Mouse (Mus musculus) kidney, adult 2 months (tissue): ENCODE measurements at regions not wholly inside any gene's neighbourhood (a gene's known extent, or its start where the extent isn't known, plus 50 kb on each side); places are given as distances from the start of the nearest gene placed in this dataset.

Source experiments
- DNase-seq: peaks from one replicate; pipeline ENCODE4 v3.0.0; 2021
- H3K27ac ChIP-seq: fragments of 200-500 bp; 2 replicates; pipeline ENCODE4 v1.5.1; 2012; ENCODE audit warnings: low read depth, low read length, control low read depth, inconsistent platforms; ENCODE audit not compliant: insufficient read depth
- H3K27me3 ChIP-seq: fragments of 200-500 bp; replicated peaks from 2 replicates; pipeline ENCODE4 v1.6.1; 2012; ENCODE audit warnings: mild to moderate bottlenecking, moderate library complexity, low read length, inconsistent platforms; ENCODE audit not compliant: control insufficient read depth, insufficient read depth
- H3K36me3 ChIP-seq: fragments of 200-500 bp; 2 replicates; pipeline ENCODE4 v1.6.1; 2012; ENCODE audit warnings: mild to moderate bottlenecking, moderate library complexity, low read length, inconsistent platforms; ENCODE audit not compliant: control insufficient read depth, insufficient read depth
- H3K4me1 ChIP-seq: fragments of 200-500 bp; 2 replicates; pipeline ENCODE4 v1.6.1; 2011; ENCODE audit warnings: low read length; ENCODE audit not compliant: control insufficient read depth, insufficient read depth
- H3K4me3 ChIP-seq: fragments of 200-500 bp; 2 replicates; pipeline ENCODE4 v1.5.1; 2011; ENCODE audit warnings: mild to moderate bottlenecking, low read depth, low read length, control low read depth; ENCODE audit not compliant: insufficient read depth
- CTCF ChIP-seq: fragments of 200-500 bp; conservative IDR thresholded peaks from 2 replicates; pipeline ENCODE4 v1.5.1; 2011; ENCODE audit warnings: low read depth, mild to moderate bottlenecking, control low read depth, low read length, moderate library complexity, mixed read lengths; ENCODE audit not compliant: insufficient read depth, insufficient read length
- POLR2A ChIP-seq: fragments of 200-500 bp; IDR thresholded peaks from one replicate; pipeline ENCODE4 v1.6.1; 2011; ENCODE audit warnings: low read depth, low read length, control low read depth
- WGBS: fragments of 180-500 bp; shearing (Covaris S2); methylation state at CpG from one replicate; pipeline ENCODE4 v1.1.7; 2018; 5-methylcytosine and 5-hydroxymethylcytosine counted together

DNA sequence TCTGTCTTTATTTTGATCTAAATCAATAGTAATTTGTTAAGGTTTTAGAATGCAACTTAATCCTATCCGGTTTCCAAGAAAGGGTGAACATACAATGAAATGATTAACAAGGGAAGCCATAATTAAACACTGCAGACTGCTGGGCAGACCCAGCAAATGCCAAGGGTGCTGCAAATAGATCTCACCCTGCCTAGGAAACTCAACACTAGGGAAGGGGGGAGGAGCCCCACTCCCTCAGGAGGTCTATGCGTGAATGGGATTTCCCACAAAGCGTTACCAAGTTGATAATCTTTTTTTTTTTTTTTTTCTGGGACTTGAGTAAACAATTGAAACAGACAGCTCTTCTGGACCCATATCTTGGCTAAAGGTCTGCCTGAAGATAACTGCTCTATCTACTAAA is 95.4 kb downstream of the Mbip start:
- DNase-seq: no peak
- Histone ChIP-seq H3K4me3 (no peak overlapping the region), H3K4me1 (no peaks in the 10 kb centered on the region), H3K27me3 (no peaks in the 10 kb centered on the region), H3K27ac (no peak overlapping the region), H3K36me3 (no peaks in the 10 kb centered on the region)
- TF ChIP-seq POLR2A (no peak), CTCF (no peak)
- WGBS: 29% methylated on average over 3 of the region's 3 CpGs

- DNase-seq: no peak
- H3K4me1 ChIP-seq: no peaks in the 10 kb centered on the region
- WGBS: 86% methylated on average over 7 of the region's 7 CpGs
- TF ChIP-seq POLR2A: no peak
- TF ChIP-seq CTCF: no peak
- no peaks in the 10 kb centered on the region for H3K27me3 ChIP-seq
- no peak overlapping the region for H3K27ac ChIP-seq
- H3K36me3 ChIP-seq: no peaks in the 10 kb centered on the region
- H3K4me3 ChIP-seq: no peak overlapping the region
Observed at GRCm38 (mm10) chr12:56246406-56246805, 99.3 kb downstream of the Mbip start.

- Histone ChIP-seq H3K4me1 (no peaks in the 10 kb centered on the region), H3K36me3 (no peaks in the 10 kb centered on the region), H3K27ac (no peak overlapping the region), H3K4me3 (no peak overlapping the region), H3K27me3 (no peaks in the 10 kb centered on the region)
- WGBS: 84% methylated on average over 5 of the region's 5 CpGs
- TF ChIP-seq POLR2A: no peak
- no peak for DNase-seq
Observed at GRCm38 (mm10) chr12:56242803-56243202, 102.9 kb downstream of the Mbip start.

DNA sequence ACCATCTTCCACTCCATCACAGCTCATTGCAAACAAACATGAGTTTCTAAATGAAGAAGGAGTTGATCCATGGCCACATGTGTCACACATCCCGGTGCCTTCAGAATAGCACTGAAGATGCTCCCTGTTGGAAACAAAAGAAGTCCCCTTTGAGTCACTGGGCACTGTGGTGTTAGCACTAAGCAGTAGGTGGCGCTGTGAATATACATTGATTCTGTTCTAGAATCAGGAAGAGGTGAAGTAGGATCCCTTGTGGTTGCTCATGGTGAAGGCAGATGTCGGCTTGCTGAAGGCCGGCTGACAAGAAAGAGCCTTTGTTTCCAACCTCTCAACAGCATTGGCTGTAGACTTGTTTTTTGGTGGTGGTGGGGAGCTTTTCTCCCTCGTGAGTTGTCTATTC is 104.0 kb downstream of the Mbip start:
- 35% methylated on average over 5 of the region's 5 CpGs for WGBS
- peak; percentile 54 for DNase-seq
- no peak overlapping the region for H3K4me3 ChIP-seq
- H3K27me3 ChIP-seq: no peaks in the 10 kb centered on the region
- H3K27ac ChIP-seq: no peak overlapping the region
- no peaks in the 10 kb centered on the region for H3K36me3 ChIP-seq
- H3K4me1 ChIP-seq: no peaks in the 10 kb centered on the region
- TF ChIP-seq POLR2A: no peak
- peak; percentile 54 for TF ChIP-seq CTCF

GRCm38 (mm10) chr12:56240206-56240605 is 105.5 kb downstream of the Mbip start:
- H3K27ac ChIP-seq: no peak overlapping the region
- no peak for TF ChIP-seq CTCF
- no peak for TF ChIP-seq POLR2A
- no peaks in the 10 kb centered on the region for H3K4me1 ChIP-seq
- no peak for DNase-seq
- no peaks in the 10 kb centered on the region for H3K27me3 ChIP-seq
- WGBS: 34% methylated on average over 12 of the region's 12 CpGs
- no peak overlapping the region for H3K4me3 ChIP-seq
- no peaks in the 10 kb centered on the region for H3K36me3 ChIP-seq

GRCm38 (mm10) chr12:56234571-56234970 is 111.1 kb downstream of the Mbip start:
- Histone ChIP-seq H3K4me3 (no peak overlapping the region), H3K4me1 (no peaks in the 10 kb centered on the region), H3K27ac (no peak overlapping the region), H3K36me3 (no peaks in the 10 kb centered on the region), H3K27me3 (no peaks in the 10 kb centered on the region)
- DNase-seq: no peak
- WGBS: 66% methylated on average over 6 of the region's 6 CpGs
- TF ChIP-seq CTCF (no peak), POLR2A (no peak)

DNA sequence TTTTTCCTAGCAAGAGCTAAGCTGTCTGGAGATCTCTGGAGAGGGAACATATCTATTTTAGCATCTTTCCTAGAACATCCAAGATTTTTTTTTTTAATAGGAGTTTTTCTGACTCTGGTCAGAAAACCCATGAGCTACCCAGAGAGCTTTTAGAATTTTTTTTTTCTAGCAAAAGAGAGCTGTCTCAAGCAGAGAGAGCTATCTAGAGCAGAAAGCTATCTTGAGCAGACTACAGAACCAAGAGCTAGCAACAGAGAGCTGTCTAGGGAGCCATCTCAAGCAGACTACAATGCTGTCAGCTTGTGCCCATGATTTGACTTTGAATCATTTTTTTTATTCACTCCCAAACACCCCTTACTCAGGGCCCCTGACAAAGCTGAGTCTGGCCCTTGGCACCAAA is 112.5 kb downstream of the Mbip start:
- H3K4me1 ChIP-seq: no peaks in the 10 kb centered on the region
- H3K27me3 ChIP-seq: no peaks in the 10 kb centered on the region
- H3K27ac ChIP-seq: no peak overlapping the region
- H3K4me3 ChIP-seq: no peak overlapping the region
- no peak for DNase-seq
- TF ChIP-seq POLR2A: no peak
- TF ChIP-seq CTCF: no peak
- H3K36me3 ChIP-seq: no peaks in the 10 kb centered on the region
